Mouse (Mus musculus) Muller cell, postnatal 12 days (primary cell): ENCODE measurements at regions not wholly inside any gene's neighbourhood (a gene's known extent, or its start where the extent isn't known, plus 50 kb on each side); places are given as distances from the start of the nearest gene placed in this dataset.

Experiments
- DNase-seq: peaks from one replicate; pipeline ENCODE4 v3.0.0-alpha.2; 2015; ENCODE audit errors: inconsistent ontology term

GRCm38 (mm10) chr13:96327707-96328106 is 60.4 kb upstream of the Poc5 start:
- DNase-seq: no peak

GRCm38 (mm10) chr13:96324636-96325035 is 63.5 kb upstream of the Poc5 start:
- no peak for DNase-seq

- peak; percentile 79 for DNase-seq
These were observed 70.9 kb upstream of the Poc5 start for GRCm38 (mm10) chr13:96317161-96317560.

- DNase-seq: peak; percentile 22
These were observed 74.9 kb upstream of the Poc5 start for GRCm38 (mm10) chr13:96313241-96313640.

GRCm38 (mm10) chr13:96302495-96302894 is 85.6 kb upstream of the Poc5 start:
- no peak for DNase-seq

- no peak for DNase-seq
These were observed 100.3 kb upstream of the Poc5 start for GRCm38 (mm10) chr13:96287797-96288196.

- no peak for DNase-seq
These were observed 118.1 kb upstream of the Poc5 start for GRCm38 (mm10) chr13:96269946-96270345.

GRCm38 (mm10) chr13:96256001-96256400 is 123.6 kb upstream of the Sv2c start:
- no peak for DNase-seq

- no peak for DNase-seq
These were observed 122.0 kb upstream of the Sv2c start for GRCm38 (mm10) chr13:96254391-96254790.

GRCm38 (mm10) chr13:96220763-96221162 is 88.4 kb upstream of the Sv2c start:
- no peak for DNase-seq

GRCm38 (mm10) chr13:96215496-96215895 is 83.1 kb upstream of the Sv2c start:
- DNase-seq: no peak

- DNase-seq: no peak
These were observed 82.7 kb upstream of the Sv2c start for GRCm38 (mm10) chr13:96215046-96215445.

GRCm38 (mm10) chr13:96206072-96206471 is 73.7 kb upstream of the Sv2c start:
- no peak for DNase-seq

GRCm38 (mm10) chr13:96188618-96189017 is 56.2 kb upstream of the Sv2c start:
- DNase-seq: no peak
